Comparison of ENCODE assay signal across 16 mouse cellular contexts in genomic region chr4:35003550-35004326, GRCm38 (mm10).
"Had no signal": no experiment of that assay in that cellular context is flagged by ENCODE, and none has a peak within 500 bp of the region (broad histone marks: within the 10 kb centered on the region; RNA-seq: fewer than 3 reads in every experiment).

No protein-coding gene starts in this region.

- H3K4me2 ChIP-seq: limb, embryonic 13.5 days; liver, embryonic 13.5 days; midbrain, embryonic 11.5 days; stomach, embryonic 15.5 days had no signal

- H3K36me3 ChIP-seq: limb, embryonic 10.5 days; limb, embryonic 13.5 days; liver, embryonic 13.5 days; stomach, embryonic 15.5 days had no signal

- H3K9me3 ChIP-seq: limb, embryonic 10.5 days; limb, embryonic 13.5 days; liver, embryonic 13.5 days; stomach, embryonic 15.5 days had no signal

- H3K4me3 ChIP-seq: layer of hippocampus, adult 2 months; limb, embryonic 10.5 days; limb, embryonic 13.5 days; liver, embryonic 13.5 days; stomach, embryonic 15.5 days had no signal

- H3K27me3 ChIP-seq: limb, embryonic 13.5 days; liver, embryonic 13.5 days; stomach, embryonic 15.5 days had no signal

- H3K27ac ChIP-seq: kidney, postnatal 0 days; layer of hippocampus, adult 2 months; limb, embryonic 10.5 days; limb, embryonic 13.5 days; liver, embryonic 13.5 days; stomach, embryonic 15.5 days had no signal

- DNase-seq: kidney, adult 18-20 months; kidney, postnatal 25 days; layer of hippocampus, adult 9-11 months; liver, embryonic 13.5 days; lung, adult 2 months; lung, postnatal 14 days; lung, postnatal 4 days; midbrain, embryonic 14.5 days; spleen, adult 18-20 months; thymus, postnatal 4 days had no signal

- H3K9ac ChIP-seq: limb, embryonic 13.5 days; liver, embryonic 13.5 days; stomach, embryonic 15.5 days had no signal
